Mouse (Mus musculus) liver, adult 2 months (tissue): ENCODE measurements around the gene Gm49510. TPM values are rescaled to one million over a fixed set of nuclear protein-coding genes. Genes with fewer than 3 reads are reported as not detected.

Source experiments
- DNase-seq: peaks from one replicate; pipeline ENCODE4 v3.0.0-alpha.2; 2011; ENCODE audit warnings: low read depth, low spot score; ENCODE audit errors: extremely low read depth
- H3K27ac ChIP-seq: fragments of 200-500 bp; replicated peaks from 2 replicates; pipeline ENCODE4 v1.5.1; 2012; ENCODE audit warnings: low read depth, mild to moderate bottlenecking, control low read depth, inconsistent platforms, low read length; ENCODE audit not compliant: insufficient read depth
- H3K27me3 ChIP-seq: fragments of 200-500 bp; 2 replicates; pipeline ENCODE4 v1.6.1; 2012; ENCODE audit warnings: mild to moderate bottlenecking, moderate library complexity, low read length, inconsistent platforms; ENCODE audit not compliant: control insufficient read depth, insufficient read depth
- H3K36me3 ChIP-seq: fragments of 200-500 bp; 2 replicates; pipeline ENCODE4 v1.6.1; 2012; ENCODE audit warnings: low read length, inconsistent platforms; ENCODE audit not compliant: control insufficient read depth, insufficient read depth
- H3K4me1 ChIP-seq: fragments of 200-500 bp; 2 replicates; pipeline ENCODE4 v1.6.1; 2011; ENCODE audit warnings: low read length; ENCODE audit not compliant: control insufficient read depth, insufficient read depth
- H3K4me3 ChIP-seq: fragments of 200-500 bp; 2 replicates; pipeline ENCODE4 v1.5.1; 2011; ENCODE audit warnings: low read depth, mild to moderate bottlenecking, control low read depth, low read length, moderate library complexity; ENCODE audit not compliant: insufficient read depth
- H3K79me2 ChIP-seq: fragments of 200-500 bp; 2 replicates; pipeline ENCODE4 v1.6.1; 2012; ENCODE audit warnings: inconsistent platforms, mild to moderate bottlenecking, low read length, moderate library complexity; ENCODE audit not compliant: control insufficient read depth, insufficient read depth
- H3K9ac ChIP-seq: fragments of 200-500 bp; 2 replicates; pipeline ENCODE4 v1.6.1; 2012; ENCODE audit warnings: low read depth, mild to moderate bottlenecking, control low read depth, inconsistent platforms, low read length
- CTCF ChIP-seq: fragments of 200-500 bp; IDR thresholded peaks from 2 replicates; pipeline ENCODE4 v1.5.1; 2011; ENCODE audit warnings: low read depth, low read length, control low read depth
- POLR2A ChIP-seq: fragments of 200-500 bp; IDR thresholded peaks from 2 replicates; pipeline ENCODE4 v1.6.1; 2011; ENCODE audit warnings: low read length, control low read depth; ENCODE audit not compliant: insufficient read depth; ENCODE audit errors: extremely low read depth
- WGBS: fragments of 180-500 bp; shearing (Covaris S2); methylation state at CpG from one replicate; pipeline ENCODE4 v1.1.7; 2018; 5-methylcytosine and 5-hydroxymethylcytosine counted together
- polyA plus RNA-seq: library from polyadenylated mRNA; depleted of rRNA; stranded (reverse); fragments of >200 nt; gene quantifications from 2 replicates; pipeline ENCODE4 v1.2.3, GENCODE M21; 2012
- total RNA-seq: library from RNA; depleted of rRNA; stranded (reverse); fragments of >200 nt; gene quantifications from 2 replicates; pipeline ENCODE4 v1.2.3, GENCODE M21; 2014

Gm49510 gene
- total and polyA plus RNA-seq, 2 experiments = not detected

GRCm38 (mm10) chr15:78901422-78901789 is 1.9 kb downstream of the Gm49510 start:
- H3K9ac ChIP-seq = no peak overlapping the region
- H3K27me3 ChIP-seq = no peaks in the 10 kb centered on the region
- H3K36me3 ChIP-seq = no peaks in the 10 kb centered on the region
- H3K79me2 ChIP-seq = no peaks in the 10 kb centered on the region
- no peaks in the 10 kb centered on the region; the same call in 1 of the 2 replicates for H3K4me1 ChIP-seq
- H3K27ac ChIP-seq = no peak overlapping the region
- DNase-seq = no peak
- TF ChIP-seq POLR2A = no peak
- no peak for TF ChIP-seq CTCF
- H3K4me3 ChIP-seq = no peak overlapping the region
- WGBS = 85% methylated on average over 8 of the region's 8 CpGs

- DNase-seq = peak; percentile 46
- Histone ChIP-seq H3K36me3 (no peaks in the 10 kb centered on the region), H3K79me2 (no peaks in the 10 kb centered on the region), H3K4me3 (no peak overlapping the region), H3K27ac (no peak overlapping the region), H3K4me1 (no peaks in the 10 kb centered on the region; the same call in 1 of the 2 replicates), H3K9ac (no peak overlapping the region), H3K27me3 (no peaks in the 10 kb centered on the region)
- 2% methylated on average over 2 of the region's 2 CpGs for WGBS
- no peak for TF ChIP-seq POLR2A
- peak; percentile 76 for TF ChIP-seq CTCF
Measured at GRCm38 (mm10) chr15:78903243-78903642, 3.8 kb downstream of the Gm49510 start.

GRCm38 (mm10) chr15:78908399-78908798 is 8.9 kb downstream of the Gm49510 start:
- WGBS = 91% methylated on average over 7 of the region's 7 CpGs
- H3K79me2 ChIP-seq = no peaks in the 10 kb centered on the region
- H3K27me3 ChIP-seq = no peaks in the 10 kb centered on the region
- no peak for DNase-seq
- no peak overlapping the region for H3K27ac ChIP-seq
- no peaks in the 10 kb centered on the region for H3K36me3 ChIP-seq
- no peak overlapping the region for H3K9ac ChIP-seq
- TF ChIP-seq CTCF = no peak
- H3K4me3 ChIP-seq = no peak overlapping the region
- no peaks in the 10 kb centered on the region for H3K4me1 ChIP-seq

GRCm38 (mm10) chr15:78908982-78909381 is 9.5 kb downstream of the Gm49510 start:
- TF ChIP-seq CTCF (no peak), POLR2A (no peak)
- H3K36me3 ChIP-seq = no peaks in the 10 kb centered on the region
- no peak overlapping the region for H3K27ac ChIP-seq
- H3K4me1 ChIP-seq = no peaks in the 10 kb centered on the region
- DNase-seq = no peak
- no peak overlapping the region for H3K9ac ChIP-seq
- 78% methylated on average over 8 of the region's 8 CpGs for WGBS
- H3K79me2 ChIP-seq = no peaks in the 10 kb centered on the region
- H3K4me3 ChIP-seq = no peak overlapping the region
- H3K27me3 ChIP-seq = 0 out of 2 replicates have a peak, but pooled peaks cover under 1% of the 10 kb centered on the region

- WGBS = 70% methylated on average over 9 of the region's 9 CpGs
- Histone ChIP-seq H3K4me1 (peaks cover 5% of the 10 kb centered on the region; the same call in 1 of the 2 replicates), H3K36me3 (no peaks in the 10 kb centered on the region), H3K27ac (no peak overlapping the region), H3K4me3 (no peak overlapping the region), H3K79me2 (no peaks in the 10 kb centered on the region), H3K27me3 (0 out of 2 replicates have a peak, but pooled peaks cover 5% of the 10 kb centered on the region), H3K9ac (no peak overlapping the region)
- TF ChIP-seq CTCF (no peak), POLR2A (no peak)
- DNase-seq = no peak
Measured at GRCm38 (mm10) chr15:78912040-78912439, 12.6 kb downstream of the Gm49510 start.

- no peak within 1 kb of the TSS for H3K27ac ChIP-seq
Measured at GRCm38 (mm10) chr15:78913632-78914090, 14.2 kb downstream of the Gm49510 start, which contains the start of gene Pdxp. Pdxp (plus strand) TSS chr15:78913919.

More at GRCm38 (mm10) chr15:78913632-78914090, 14.2 kb downstream of the Gm49510 start, which contains the start of gene Pdxp:
- Histone ChIP-seq H3K79me2 (no peaks in the 10 kb centered on the region), H3K27me3 (0 out of 2 replicates have a peak, but pooled peaks cover 5% of the 10 kb centered on the region), H3K4me1 (peaks cover 5% of the 10 kb centered on the region; the same call in 1 of the 2 replicates), H3K4me3 (peak within 1 kb of the TSS; percentile 49; the same call in 1 of the 2 replicates), H3K9ac (peak within 1 kb of the TSS; percentile 54), H3K36me3 (no peaks in the 10 kb centered on the region)
- 3% methylated on average over 51 of the region's 51 CpGs for WGBS
- TF ChIP-seq CTCF = no peak
- no peak for TF ChIP-seq POLR2A
- peak; percentile 71 for DNase-seq
